26 mouse cellular contexts compared by ENCODE assay signal in genomic region chr15:51504789-51505188, GRCm38 (mm10).
DNase-seq lines count a peak whose midpoint lies in the region; ATAC-seq lines count a peak whose summit lies in the region.
"Had no signal": no experiment of that assay in that cellular context is flagged by ENCODE, and none has a peak within 500 bp of the region (broad histone marks: within the 10 kb centered on the region; RNA-seq: fewer than 3 reads in every experiment).

No protein-coding gene starts in this region.

- H3K27me3 ChIP-seq in heart, embryonic 10.5 days (ENCODE audit: insufficient read depth, poor library complexity, severe bottlenecking), result no peaks in the 10 kb centered on the region
- H3K27me3 ChIP-seq in limb, embryonic 13.5 days, result no peaks in the 10 kb centered on the region
- H3K27me3 ChIP-seq: embryonic facial prominence, embryonic 12.5 days; embryonic facial prominence, embryonic 15.5 days; heart, embryonic 12.5 days; heart, embryonic 15.5 days had no signal

- H3K9ac ChIP-seq in limb, embryonic 13.5 days, result no peak overlapping the region
- H3K9ac ChIP-seq: embryonic facial prominence, embryonic 12.5 days; embryonic facial prominence, embryonic 15.5 days; heart, embryonic 12.5 days; heart, embryonic 15.5 days; hindbrain, embryonic 14.5 days had no signal

- H3K27ac ChIP-seq in heart, embryonic 10.5 days, result no peak overlapping the region
- H3K27ac ChIP-seq in limb, embryonic 13.5 days, result peak overlapping the region; percentile 79; the same call in 1 of the 2 replicates
- H3K27ac ChIP-seq: embryonic facial prominence, embryonic 15.5 days; heart, embryonic 15.5 days; hindbrain, embryonic 14.5 days; hindbrain, postnatal 0 days had no signal

- no peaks in the 10 kb centered on the region for H3K9me3 ChIP-seq in heart, embryonic 10.5 days
- H3K9me3 ChIP-seq in limb, embryonic 13.5 days, result no peaks in the 10 kb centered on the region
- H3K9me3 ChIP-seq: embryonic facial prominence, embryonic 12.5 days; embryonic facial prominence, embryonic 15.5 days; heart, embryonic 12.5 days; heart, embryonic 15.5 days had no signal

- H3K4me2 ChIP-seq in limb, embryonic 13.5 days (replicated peaks), result peak overlapping the region; percentile 17; the same call in 1 of the 2 replicates
- H3K4me2 ChIP-seq: embryonic facial prominence, embryonic 12.5 days; embryonic facial prominence, embryonic 15.5 days; heart, embryonic 12.5 days; heart, embryonic 15.5 days; hindbrain, embryonic 14.5 days had no signal

- WGBS in heart, embryonic 10.5 days, result 86% methylated on average over 5 of the region's 5 CpGs
- 36% methylated on average over 5 of the region's 5 CpGs for WGBS in limb, embryonic 13.5 days

- DNase-seq in embryo, embryonic 10.5 days (ENCODE audit: low spot score), result peak; percentile 12
- DNase-seq in embryo, embryonic 9.5 days (ENCODE audit: extremely low spot score), result no peak
- DNase-seq in heart, adult 8-10 months (ENCODE audit: low spot score), result peak; percentile 18
- no peak for DNase-seq in heart, embryonic 10.5 days (ENCODE audit: low spot score)
- peak; percentile 30 for DNase-seq in mesoderm, embryonic 11.5 days (ENCODE audit: low read depth, low spot score)
- no peak for DNase-seq in urinary bladder, adult 2 months (ENCODE audit: low spot score)
- no peak for DNase-seq in cerebellum, adult 11 months
- DNase-seq: adrenal gland, adult 8-10 months; adrenal gland, postnatal 25 days; cerebellum, adult 2 months; cerebellum, adult 9-11 months; gastrocnemius, postnatal 10 days; gastrocnemius, postnatal 36 days; heart, postnatal 10 days; heart, postnatal 36 days had no signal

- no peak for ATAC-seq in limb, embryonic 13.5 days (ENCODE audit: low FRiP score, low read depth)
- ATAC-seq: activated CD4-positive, CD25-positive, alpha-beta regulatory T cell, adult 4 months; forebrain, embryonic 14.5 days; hindbrain, postnatal 0 days; inflammation-experienced regulatory T-cells, adult 6 months; intestine, embryonic 16.5 days had no signal

- H3K36me3 ChIP-seq in heart, embryonic 10.5 days, result no peaks in the 10 kb centered on the region
- no peaks in the 10 kb centered on the region for H3K36me3 ChIP-seq in limb, embryonic 13.5 days
- H3K36me3 ChIP-seq: embryonic facial prominence, embryonic 12.5 days; embryonic facial prominence, embryonic 15.5 days; heart, embryonic 12.5 days; heart, embryonic 15.5 days had no signal

- H3K4me1 ChIP-seq in heart, embryonic 10.5 days, result peaks cover 9% of the 10 kb centered on the region; the same call in 1 of the 2 replicates
- peaks cover 39% of the 10 kb centered on the region for H3K4me1 ChIP-seq in limb, embryonic 13.5 days

- H3K4me3 ChIP-seq in heart, embryonic 10.5 days, result no peak overlapping the region
- no peak overlapping the region for H3K4me3 ChIP-seq in limb, embryonic 13.5 days
- H3K4me3 ChIP-seq: embryonic facial prominence, embryonic 12.5 days; embryonic facial prominence, embryonic 15.5 days; heart, embryonic 12.5 days; heart, embryonic 15.5 days had no signal

Comparison
In these comparisons a context has a peak if more than half of its experiments do, and no peak if none do; other contexts are left out.
1. DNase-seq: peak in embryo, embryonic 10.5 days (single experiment), heart, adult 8-10 months (single experiment) and mesoderm, embryonic 11.5 days (single experiment); none in embryo, embryonic 9.5 days (single experiment), heart, embryonic 10.5 days (single experiment), urinary bladder, adult 2 months (single experiment) and cerebellum, adult 11 months (single experiment).